Mouse (Mus musculus) naive thymus-derived CD4-positive, alpha-beta T cell, adult 2 months (primary cell): ENCODE data around the gene Stap1.

Experiments used
- DNase-seq: peaks from one replicate; pipeline ENCODE4 v3.0.0-alpha.2; 2011; ENCODE audit warnings: low read depth

Gene Stap1

DNA sequence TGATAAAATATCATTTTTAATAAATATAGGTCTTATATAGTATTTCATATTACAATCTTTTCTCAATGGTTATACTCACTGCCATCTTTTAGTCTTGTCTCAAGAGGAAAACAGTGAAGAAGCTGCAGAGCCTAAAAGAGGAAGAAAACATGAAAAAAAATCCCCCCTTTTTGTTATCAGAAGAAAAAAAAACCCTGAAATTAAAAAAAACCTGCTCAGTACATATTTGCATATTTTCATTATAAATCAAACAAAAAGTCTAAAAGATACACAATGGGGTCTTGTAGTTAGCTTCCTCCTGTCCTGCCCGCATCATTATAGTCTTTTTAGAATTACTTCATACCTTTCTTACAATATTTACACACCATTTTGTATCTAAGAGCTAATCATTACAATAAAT is 57.2 kb downstream of the Stap1 start:
- no peak for DNase-seq

DNA sequence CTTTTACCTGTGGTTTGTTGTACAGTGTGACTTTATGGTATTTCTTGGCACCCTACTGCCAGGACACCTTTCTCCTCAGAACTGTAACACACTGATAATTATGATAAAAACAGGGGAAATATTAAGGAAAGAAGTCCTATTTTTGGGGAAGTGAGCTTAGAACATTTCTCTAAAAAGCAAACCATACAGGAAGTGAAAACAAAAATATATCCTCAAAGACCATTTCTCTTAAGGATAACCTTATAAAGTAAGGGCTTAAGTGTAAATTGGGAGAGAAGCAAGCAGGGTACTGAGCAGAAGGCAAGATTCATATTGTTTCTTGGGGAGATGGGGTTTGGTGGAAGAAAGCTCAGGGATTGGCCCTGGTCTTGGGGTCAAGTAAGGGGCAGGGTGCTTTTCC is 58.3 kb downstream of the Stap1 start:
- DNase-seq, result no peak
